Mouse (Mus musculus) heart, postnatal 4 days (tissue): Measurements from ENCODE around the gene Akr1c13. TPM values are rescaled to one million over a fixed set of nuclear protein-coding genes. Genes with fewer than 3 reads are reported as not detected.
"Not testable (repeated sequence)": the region's sequence is repeated elsewhere in the genome, so short reads cannot be mapped to it uniquely, and the experiment has no call there.

Experiments used
- DNase-seq: peaks from one replicate; pipeline ENCODE4 v3.0.0; 2021
- total RNA-seq, 2 experiments: library from RNA; stranded (reverse); gene quantifications; 2 replicates each; pipeline ENCODE4 v1.2.3; 2021

Akr1c13 gene
- total RNA-seq: 1 to 10 TPM; 1.5 to 1.8 TPM

DNA sequence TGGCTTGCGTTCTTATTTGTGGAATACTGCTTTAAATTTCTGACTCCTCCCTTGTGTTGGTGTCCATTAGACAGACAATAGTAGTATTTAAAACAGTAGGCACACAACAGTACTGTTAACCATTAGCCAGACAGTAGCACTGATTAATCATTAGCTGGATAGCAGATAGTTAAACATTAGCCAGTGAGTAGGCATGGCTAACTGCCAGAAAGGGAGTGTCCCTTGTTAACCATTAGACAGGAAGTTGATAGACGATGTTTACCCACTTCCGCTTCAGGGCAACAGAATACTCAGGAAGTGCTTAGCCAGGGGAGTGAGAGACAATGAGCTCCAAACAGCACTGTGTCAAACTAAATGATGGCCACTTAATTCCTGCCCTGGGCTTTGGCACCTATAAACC, at the start of gene Akr1c13:
TSS of gene Akr1c13 (plus strand) at position 247 of the 400 bp plus-strand sequence.
- no peak for DNase-seq

DNA sequence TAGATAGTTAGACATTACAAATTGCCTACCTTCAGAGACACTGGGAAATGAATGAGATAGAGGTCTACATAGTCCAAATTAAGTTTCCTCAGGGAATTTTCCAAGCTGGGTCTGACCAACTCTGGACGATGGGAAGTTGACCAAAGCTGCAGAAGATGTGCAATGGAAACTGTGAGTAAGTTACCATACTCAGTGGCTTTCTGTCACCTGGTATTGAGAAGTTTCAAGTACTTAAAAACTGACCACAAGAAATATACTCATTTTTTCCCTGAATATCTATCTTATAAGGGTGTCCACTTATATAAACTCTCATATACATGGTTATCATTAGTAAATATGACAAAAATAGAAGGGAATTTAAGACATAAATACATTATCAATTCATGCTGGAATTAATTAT, 46.7 kb upstream of the Akr1c13 start:
- no peak for DNase-seq

DNA sequence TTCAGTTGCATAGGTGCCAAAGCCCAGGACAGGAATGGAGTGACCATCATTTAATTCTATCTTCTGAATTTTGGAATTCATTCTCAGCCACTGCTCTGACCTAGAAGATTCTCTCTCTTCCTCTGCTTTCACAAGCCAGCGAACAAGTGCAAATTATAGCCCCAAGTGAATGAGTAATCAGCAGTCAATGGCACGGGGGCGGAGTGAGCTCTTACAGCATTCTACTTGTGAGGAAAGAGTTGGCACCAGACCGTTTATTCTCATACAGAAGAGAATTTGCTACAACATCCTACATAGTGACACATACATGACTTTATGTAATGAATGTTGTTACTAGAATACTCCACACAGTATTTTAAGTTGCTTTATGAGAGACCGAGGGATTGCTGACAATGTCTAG, 40.4 kb upstream of the Akr1c13 start, which contains the start of gene Akr1c18:
TSS of gene Akr1c18 (minus strand) at position 137 of the 400 bp plus-strand sequence.
- no peak for DNase-seq

DNA sequence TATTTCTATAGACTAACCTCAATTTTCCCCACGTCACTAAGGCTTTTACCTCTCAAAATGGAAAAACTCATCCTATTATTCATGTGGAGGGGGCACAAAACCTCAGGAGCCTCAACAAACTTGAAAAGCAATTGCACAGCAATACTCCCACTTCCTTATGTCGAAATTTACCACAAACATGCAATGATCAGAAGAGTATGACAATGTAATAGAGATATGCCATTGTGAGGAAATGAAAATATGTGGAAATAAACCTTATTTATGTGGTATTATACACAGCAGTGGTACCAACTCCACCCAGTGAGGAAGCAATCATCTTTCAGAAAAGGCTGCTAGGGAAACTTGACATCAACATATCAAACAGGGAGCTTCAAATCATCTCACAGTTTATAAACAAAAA, 38.0 kb upstream of the Akr1c13 start:
- no peak for DNase-seq

DNA sequence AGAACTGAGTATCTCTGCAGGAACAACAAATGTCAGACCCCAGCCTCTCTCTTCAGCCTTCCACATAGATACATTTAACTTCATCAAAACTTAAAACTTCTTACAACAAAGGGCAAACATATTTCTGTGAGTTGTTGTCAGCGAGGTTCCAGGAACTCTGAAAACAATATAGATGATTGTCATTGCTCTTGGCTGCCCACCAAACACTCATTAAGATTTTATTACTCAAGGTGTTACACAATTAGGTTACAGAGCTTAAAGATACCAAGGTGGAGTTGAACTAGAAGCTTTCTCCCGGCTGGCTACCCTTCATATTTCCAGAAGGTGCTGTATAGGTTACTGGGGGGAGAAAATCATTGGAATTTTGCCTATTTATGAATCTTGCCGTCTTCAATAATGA, 37.4 kb upstream of the Akr1c13 start:
- no peak for DNase-seq

DNA sequence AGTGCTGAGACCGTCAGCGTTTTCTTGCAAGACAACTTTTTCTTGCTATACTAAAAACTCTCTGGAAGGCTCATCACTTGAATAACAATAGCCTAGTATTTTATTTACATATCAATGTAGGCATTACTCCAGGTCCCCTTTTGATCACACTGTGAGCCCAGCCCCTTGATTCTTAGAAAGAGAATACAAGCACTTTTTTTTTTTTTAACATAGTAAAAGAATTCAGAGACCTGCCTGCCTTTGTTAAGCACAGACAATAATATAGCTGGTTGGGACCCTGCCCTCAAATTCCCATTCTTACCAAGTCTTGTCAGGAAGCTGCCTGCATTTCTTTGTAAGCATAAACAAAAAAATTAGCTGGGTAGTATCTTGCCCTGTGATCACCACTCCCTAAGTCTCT, 35.7 kb upstream of the Akr1c13 start:
- no peak for DNase-seq

DNA sequence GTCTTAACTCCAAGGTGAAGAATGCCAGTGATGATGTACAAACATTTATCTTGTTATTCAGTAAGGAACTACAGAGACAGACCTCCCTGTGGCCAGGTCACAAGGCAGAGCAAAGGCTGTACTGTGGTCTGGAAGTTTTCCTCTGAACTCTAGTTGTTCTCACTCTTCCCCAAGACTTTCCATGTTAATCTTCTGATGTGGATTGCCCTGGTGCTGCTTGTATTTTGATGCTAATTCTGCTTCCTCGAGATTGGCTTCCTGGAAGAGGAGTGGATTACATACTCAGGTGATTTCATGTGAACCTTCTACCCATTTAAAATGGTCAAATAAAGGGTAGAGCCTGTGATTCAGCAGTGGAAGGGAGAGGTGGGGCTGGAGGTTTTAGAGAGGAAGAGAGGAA, 22.9 kb upstream of the Akr1c13 start:
- DNase-seq: no peak

DNA sequence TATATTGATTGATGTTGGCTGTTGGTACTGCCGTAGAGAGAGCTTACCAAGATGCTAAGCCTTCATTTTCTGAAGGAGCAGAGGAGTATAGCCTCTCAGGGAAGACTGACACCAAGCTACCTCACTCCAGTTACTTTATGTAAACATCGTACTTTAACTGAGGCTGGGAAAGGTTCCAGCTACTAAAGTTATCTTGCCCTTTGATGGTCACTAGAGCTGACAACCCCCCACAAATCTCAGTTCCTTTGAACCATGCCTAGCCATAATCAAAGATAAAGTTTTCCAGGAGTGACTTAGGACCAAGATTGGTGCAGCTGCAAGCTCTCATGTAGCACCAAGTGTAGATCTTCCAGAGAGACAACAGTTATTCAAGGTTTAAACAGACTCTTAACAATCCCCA, 18.0 kb upstream of the Akr1c13 start:
- DNase-seq: no peak

DNA sequence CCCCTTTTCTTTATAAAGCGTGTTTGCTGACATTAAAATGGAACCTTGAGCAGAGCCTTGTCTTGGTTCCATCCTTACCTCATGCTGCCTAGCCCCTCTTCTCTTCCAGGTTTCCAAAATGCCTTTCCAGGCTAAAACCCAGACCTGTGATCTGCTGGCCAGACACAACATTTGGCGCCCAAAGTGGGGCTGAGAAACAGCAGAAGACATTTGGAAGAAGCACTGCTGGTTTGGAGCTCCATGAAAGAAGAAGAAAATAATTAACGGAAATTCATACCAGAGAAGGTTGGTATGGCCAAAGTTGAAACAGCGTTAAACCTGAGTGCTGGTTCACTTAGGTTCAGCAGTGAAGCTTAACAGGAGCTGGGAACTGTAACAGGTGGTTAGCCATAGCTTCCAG, 9.6 kb upstream of the Akr1c13 start:
- not testable (repeated sequence) for DNase-seq

DNA sequence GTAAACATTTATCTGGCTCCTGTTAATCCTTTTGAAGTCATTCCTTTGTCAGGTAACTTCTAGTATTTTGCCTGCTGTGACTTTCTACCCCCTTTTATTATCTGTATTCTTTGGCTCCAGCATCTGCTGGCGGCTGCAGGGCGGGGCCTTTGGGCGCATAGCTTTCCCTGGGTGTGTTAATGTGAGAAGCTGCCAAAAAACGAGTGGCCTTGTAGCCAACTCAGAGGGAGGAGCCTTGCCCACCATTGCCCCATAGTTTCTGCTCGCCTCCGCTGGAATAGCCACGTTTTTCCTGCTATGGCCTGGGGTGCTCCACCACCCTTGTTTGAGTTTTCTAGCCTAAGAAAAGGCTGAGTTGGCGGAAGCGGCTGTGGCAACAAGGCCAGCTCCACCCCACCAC, 7.8 kb upstream of the Akr1c13 start:
- peak; percentile 4 for DNase-seq

DNA sequence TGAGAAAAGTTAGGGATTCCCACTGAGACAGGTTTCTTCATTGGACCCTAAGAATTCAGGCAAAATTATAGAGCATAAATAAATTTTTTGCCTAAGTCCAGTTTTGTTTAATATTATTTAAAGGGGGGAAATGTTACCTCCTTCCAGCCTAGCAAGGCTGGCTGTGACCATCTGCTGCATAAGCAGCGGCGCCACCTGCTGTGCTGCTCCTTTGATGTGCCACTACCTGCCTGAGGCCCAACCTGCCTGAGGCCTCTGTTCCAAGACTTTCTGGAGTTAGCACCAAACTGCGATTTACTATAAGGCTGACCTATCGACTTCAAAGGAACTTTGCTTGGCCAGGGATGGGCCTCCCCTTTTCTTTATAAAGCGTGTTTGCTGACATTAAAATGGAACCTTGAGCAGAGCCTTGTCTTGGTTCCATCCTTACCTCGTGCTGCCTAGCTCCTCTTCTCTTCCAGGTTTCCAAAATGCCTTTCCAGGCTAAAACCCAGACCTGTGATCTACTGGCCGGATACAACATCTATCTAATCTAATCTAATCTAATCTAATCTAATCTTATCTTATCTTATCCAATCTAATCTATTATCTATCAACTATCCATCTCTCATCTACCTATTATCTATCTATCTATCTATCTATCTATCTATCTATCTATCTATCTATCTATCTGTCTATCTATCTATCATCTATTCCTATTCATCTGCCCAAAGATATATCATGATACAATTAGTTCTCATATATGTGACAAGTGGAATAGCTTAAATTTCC, 4.1 kb upstream of the Akr1c13 start:
- DNase-seq: peak; percentile 5

DNA sequence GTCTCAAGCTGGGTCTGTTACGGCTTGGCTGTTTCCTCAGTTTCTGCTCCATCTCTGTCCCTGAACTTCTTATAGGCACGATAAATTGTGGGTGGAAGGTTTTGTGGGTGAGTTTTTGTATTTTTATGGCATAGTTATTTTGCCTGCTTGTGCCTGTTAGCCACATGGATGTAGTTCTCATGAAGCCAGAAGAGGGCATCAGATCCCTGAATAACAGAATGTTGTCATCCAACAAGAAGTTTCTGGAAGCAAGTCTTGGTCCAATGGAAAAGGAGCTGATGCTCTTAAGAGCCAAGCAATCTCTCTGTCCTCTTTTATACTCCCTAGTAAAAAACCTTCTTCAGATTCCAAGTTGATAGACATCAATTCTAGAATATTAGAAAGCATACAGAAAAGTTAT, 2.8 kb upstream of the Akr1c13 start:
- peak; percentile 14 for DNase-seq

DNA sequence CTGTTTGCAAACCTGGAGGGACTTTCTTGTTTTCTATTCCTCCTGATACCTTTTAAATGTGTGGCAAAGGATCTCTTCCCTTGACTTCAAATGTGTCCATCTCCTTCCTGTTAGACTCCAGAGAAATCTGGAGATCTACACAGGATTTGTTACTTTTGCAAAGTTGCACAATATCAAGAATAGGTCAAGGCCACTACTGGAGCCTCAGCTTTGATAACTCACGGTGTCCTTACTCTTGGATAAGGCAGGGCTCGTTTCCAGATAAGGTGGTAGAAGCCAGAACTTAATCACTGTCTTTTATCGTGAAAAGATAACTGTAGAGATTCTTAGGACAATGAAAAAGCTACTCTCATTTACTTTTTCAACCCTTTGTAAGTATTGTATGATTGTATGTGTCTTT, 1.6 kb downstream of the Akr1c13 start:
- no peak for DNase-seq

DNA sequence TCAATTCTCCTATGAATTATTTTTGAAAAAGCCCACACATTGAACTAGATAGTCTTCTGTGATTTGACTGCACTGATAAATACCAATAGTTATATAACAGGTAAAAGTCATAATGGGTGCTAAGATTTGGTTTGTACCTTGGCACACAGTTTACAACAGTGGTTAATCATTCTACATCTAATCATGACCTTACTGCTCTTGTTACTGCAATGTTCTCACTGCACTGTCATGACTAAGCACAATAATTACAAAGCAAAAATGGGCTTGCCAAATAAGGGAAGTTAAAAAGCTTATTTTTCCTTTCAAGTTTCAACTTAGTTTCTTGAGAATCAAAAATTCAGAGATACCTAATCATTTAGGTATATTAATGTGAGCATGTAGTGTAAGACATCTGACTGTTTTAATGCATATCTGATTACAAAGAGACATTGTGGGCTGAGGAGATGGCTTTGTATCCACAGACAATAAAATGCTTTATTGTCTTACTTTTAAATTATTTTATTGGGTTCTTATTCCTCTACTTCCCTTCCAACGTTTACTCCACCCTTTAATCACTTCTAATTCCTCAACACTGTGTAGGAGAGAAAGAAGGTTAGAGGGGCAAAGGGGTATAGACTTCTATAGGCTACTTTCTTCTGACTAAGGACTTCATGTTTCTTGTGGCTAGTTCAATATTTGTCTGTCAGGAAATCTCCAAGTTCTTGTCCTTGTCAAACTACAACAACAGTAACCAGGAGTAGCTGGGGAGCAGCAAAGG, 15.4 kb downstream of the Akr1c13 start:
- no peak for DNase-seq

DNA sequence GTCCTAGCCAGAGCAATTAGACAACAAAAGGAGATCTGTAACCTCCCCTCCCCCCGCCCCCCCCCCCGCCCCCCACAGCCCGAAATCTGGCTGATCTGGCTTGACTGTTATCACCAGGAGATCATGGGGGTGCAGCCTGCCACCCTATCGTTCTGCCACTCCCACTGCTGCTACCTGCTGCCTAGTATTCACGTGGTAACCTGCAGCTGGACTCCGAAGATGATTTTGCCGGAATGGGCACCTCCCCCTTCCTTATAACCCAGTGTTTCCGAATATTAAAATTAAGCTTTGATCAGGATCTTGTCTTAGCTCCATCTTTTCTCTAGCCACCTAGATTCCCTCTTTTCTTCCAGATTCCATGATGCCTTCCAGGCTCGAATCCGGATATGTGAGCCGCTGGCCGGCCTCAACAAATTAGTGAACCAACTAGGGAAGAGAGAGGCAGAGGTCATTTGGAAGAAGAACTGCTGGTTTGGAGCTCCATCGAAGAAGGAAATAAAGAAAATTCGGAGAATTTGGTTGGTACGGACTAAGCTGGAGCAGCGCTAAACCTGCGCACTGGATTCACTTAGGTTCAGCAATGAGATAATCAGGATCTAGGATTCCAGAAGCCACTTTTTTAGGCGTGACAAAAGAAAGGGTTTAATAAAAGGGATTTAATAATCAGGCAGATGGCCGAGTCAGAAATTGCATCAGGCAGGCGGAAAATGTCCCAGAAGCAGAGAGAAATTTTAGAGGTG, 20.8 kb downstream of the Akr1c13 start:
- DNase-seq: no peak

DNA sequence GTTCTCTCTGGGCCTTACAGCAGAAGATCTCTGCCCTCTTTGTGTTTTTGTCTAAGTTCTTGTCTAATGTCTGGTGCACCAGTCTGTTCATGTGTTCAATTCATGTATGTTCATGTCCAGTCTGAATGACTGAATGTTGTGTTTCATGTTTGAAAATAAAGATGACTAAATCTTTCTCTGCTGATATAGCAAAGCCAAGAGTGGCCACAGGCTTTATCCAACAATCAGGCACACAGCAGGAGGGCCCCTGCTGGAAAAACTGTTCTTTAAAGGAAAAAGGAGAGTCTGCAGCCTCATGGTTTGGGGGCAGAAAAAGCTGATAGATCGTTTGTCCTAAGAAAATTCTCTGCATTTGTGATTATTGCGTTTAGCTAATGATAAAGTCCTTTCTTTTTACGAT, 21.4 kb downstream of the Akr1c13 start:
- no peak for DNase-seq

DNA sequence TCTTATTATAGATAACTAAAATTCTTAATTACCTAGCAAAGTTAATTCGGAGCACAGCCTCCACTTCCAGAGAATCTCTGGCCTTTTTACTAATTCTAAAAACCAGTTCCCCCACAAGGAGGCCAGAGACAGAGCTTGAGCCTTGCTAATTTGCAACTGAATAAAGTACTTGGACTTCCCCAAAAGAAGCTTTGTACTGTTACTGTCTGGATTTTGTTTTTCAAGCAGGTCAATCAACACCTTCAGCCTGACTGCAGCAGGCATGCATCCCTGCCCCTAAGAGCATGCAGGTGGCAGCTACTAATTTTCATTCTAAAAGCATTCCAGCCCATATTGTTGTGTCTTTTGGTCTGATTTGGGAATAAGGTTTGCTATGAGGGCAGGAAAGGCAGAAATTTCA, 24.5 kb downstream of the Akr1c13 start:
- DNase-seq: not testable (repeated sequence)

DNA sequence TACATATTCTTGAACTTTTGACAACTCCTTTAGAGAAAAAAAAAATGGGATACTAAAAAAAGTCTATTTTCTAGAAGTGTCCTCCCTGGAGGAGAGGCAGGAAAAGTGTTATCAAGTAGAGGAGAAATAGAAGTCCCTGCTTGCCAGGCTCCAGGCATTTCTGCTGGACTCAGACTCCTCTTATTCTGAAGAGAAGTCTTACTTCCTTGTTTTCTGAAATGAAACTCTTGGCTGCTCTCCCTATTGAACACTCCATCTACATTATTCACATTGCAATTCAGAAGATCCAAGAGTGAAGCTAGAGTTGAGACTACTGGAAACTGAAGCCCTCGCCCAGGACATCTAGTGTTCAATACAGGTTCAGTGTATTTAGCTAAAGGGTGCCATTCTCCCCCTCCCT, 37.5 kb downstream of the Akr1c13 start, which contains the start of gene Akr1c19:
TSS of gene Akr1c19 (plus strand) at position 260 of the 400 bp plus-strand sequence.
- peak; percentile 9 for DNase-seq

DNA sequence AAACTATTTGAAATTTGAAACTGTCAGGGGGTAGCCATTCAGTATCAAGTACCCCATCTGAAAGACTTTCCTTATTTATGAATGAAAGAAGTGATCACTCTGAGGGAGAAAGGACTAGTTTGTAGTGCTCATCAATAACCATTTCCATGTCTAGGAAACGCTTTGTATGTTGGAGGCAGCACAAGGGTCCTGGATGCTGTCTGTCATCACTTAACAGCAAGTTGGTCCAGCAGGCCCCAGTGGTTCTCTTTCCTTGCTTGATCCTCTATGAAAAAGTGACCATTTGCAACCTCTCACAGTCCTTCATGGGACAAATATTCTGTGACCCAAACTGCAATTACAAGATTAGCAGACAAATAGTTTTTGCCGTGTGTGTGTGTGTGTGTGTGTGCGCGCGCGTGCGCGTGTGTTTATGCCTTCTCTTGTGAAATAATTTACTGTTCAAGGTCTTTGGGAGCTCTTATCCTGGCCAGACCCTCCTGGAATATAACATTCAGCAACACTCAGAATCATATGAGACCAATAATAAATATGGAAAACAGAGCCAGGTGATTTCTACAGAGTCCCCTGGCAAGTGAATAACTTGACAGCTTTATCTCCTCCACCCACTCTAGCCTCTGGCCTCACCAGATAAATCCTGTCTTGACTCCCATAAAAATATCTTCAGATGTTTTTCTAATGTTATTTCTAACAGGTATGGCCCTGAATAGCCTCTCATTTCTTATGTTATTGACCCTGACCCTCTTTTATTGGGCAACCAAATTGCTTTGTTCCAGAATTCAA, 40.1 kb downstream of the Akr1c13 start:
- DNase-seq: no peak

DNA sequence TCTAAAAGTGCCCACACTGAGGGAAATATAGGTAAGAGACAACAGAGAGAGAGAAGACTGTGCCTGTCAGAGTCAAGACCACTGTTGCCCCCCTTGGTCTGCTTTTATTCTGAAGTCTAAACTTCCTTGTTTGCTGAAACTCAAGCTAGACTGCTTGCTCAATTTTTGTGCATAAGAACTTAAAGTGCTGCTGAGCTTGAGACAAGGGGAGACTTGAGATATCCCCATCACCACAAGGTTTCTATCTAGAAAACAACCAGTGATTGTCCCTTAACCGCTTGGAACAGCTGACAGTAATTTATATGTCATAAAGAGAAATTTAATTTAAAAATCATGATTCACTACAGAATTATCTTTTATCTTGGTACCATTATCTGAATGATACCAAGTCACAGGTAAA, 42.2 kb downstream of the Akr1c13 start:
- no peak for DNase-seq

DNA sequence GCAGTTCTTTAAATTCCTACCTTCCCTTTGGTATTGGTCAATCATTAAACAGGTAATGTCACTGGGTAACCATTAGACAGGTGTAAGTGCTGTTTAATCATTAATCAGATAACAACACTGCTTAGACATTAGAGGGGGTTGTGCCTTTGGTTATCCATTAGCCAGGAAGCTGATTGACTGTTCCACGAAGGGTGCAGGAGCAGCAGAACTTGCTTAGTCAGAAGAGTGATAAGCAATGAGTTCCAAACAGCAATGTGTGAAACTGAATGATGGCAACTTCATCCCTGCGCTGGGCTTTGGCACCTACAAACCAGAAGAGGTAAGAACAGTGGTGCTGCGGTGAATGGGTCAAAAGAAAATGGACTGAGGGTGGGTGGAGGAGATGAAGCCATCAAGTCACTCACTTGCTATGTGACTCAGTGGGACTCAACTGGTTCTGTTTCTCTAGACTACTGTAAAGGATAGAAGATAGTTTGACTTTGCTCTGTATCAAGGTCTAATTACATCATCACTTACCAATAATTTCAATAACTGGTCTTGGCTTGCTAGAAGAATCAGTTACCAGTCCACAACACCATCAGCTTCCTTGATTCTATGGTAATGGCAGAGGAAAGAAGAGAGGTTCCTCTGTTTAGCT, 42.7 kb downstream of the Akr1c13 start:
- no peak for DNase-seq
